Mouse (Mus musculus) CH12.LX (cell line): ENCODE results near the gene Upk3a. TPM values are rescaled to one million over a fixed set of nuclear protein-coding genes. Genes with fewer than 3 reads are reported as not detected.

Experiments used
- DNase-seq: peaks from one replicate; pipeline ENCODE4 v3.0.0-alpha.2; 2013; ENCODE audit errors: extremely low read depth
- H3K27ac ChIP-seq: 2 replicates; pipeline ENCODE4 v1.5.1; 2012; ENCODE audit warnings: low read depth, mild to moderate bottlenecking, control low read depth, moderate library complexity; ENCODE audit not compliant: insufficient read depth
- H3K27me3 ChIP-seq: replicated peaks from 2 replicates; pipeline ENCODE3; 2012; ENCODE audit warnings: inconsistent platforms
- H3K36me3 ChIP-seq, 2 experiments: replicated peaks in 1 of 2; 2 replicates each; pipeline versions ENCODE3 to v1.6.1; 2012; ENCODE audit warnings: inconsistent platforms in 1 of 2, low read length in 1 of 2, mild to moderate bottlenecking in 1 of 2, mixed read lengths in 1 of 2, moderate library complexity in 1 of 2; ENCODE audit not compliant: control insufficient read depth in 1 of 2, insufficient read depth in 1 of 2
- H3K4me1 ChIP-seq, 2 experiments: 2 replicates each; pipeline ENCODE4 v1.6.1; 2012; ENCODE audit warnings: inconsistent platforms in 1 of 2, moderate library complexity in 1 of 2; ENCODE audit not compliant: insufficient read depth in 2 of 2, control insufficient read depth in 1 of 2
- H3K4me2 ChIP-seq: 2 replicates; pipeline ENCODE4 v1.6.1; 2012; ENCODE audit warnings: low read depth, mild to moderate bottlenecking, control low read depth; ENCODE audit not compliant: poor library complexity, insufficient read depth, severe bottlenecking
- H3K4me3 ChIP-seq, 3 experiments: fragments of 150-350 bp in 1 of 3; sonication (generic) in 1 of 3; replicated peaks in 1 of 3; 2 replicates each; pipeline versions ENCODE3 to v1.5.1; 2011 to 2012; ENCODE audit warnings: low read depth in 2 of 3, low read length in 2 of 3, mild to moderate bottlenecking in 2 of 3, moderate library complexity in 2 of 3, control low read depth in 1 of 3, improper control_type of control experiment in 1 of 3, inconsistent platforms in 1 of 3, mixed read lengths in 1 of 3; ENCODE audit not compliant: poor library complexity in 1 of 3
- H3K79me2 ChIP-seq: replicated peaks from 2 replicates; pipeline ENCODE4 v1.6.1; 2012; ENCODE audit warnings: mild to moderate bottlenecking, moderate library complexity; ENCODE audit not compliant: control insufficient read depth, poor library complexity, insufficient read depth, severe bottlenecking; ENCODE audit errors: extremely low read depth
- H3K9ac ChIP-seq: 2 replicates; pipeline ENCODE4 v1.6.1; 2012; ENCODE audit warnings: low read depth, mild to moderate bottlenecking, control low read depth, moderate library complexity; ENCODE audit not compliant: insufficient read depth
- H3K9me3 ChIP-seq: replicated peaks from 2 replicates; pipeline ENCODE3; 2012; ENCODE audit warnings: low read length, inconsistent platforms, mixed read lengths
- BHLHE40 ChIP-seq: IDR thresholded peaks from 2 replicates; pipeline ENCODE4 v1.6.1; 2011; ENCODE audit warnings: mild to moderate bottlenecking, low read depth, low read length, improper control_type of control experiment
- CHD1 ChIP-seq: IDR thresholded peaks from 2 replicates; pipeline ENCODE4 v1.6.1; 2012; ENCODE audit warnings: low read depth, low read length, improper control_type of control experiment, inconsistent platforms
- ELF1 ChIP-seq: IDR thresholded peaks from 2 replicates; pipeline ENCODE4 v1.6.1; 2014; ENCODE audit warnings: low read depth, mild to moderate bottlenecking, inconsistent platforms, low read length, improper control_type of control experiment
- HCFC1 ChIP-seq: IDR thresholded peaks from 2 replicates; pipeline ENCODE4 v1.6.1; 2012; ENCODE audit warnings: low read depth, mild to moderate bottlenecking, inconsistent platforms, low read length, improper control_type of control experiment
- IRF4 ChIP-seq: IDR thresholded peaks from 2 replicates; pipeline ENCODE4 v1.6.1; 2014; ENCODE audit warnings: low read depth, mild to moderate bottlenecking, inconsistent platforms, low read length, improper control_type of control experiment
- NELFE ChIP-seq: IDR thresholded peaks from 2 replicates; pipeline ENCODE4 v1.6.1; 2011; ENCODE audit warnings: low read depth, low read length, improper control_type of control experiment
- NRF1 ChIP-seq: IDR thresholded peaks from 2 replicates; pipeline ENCODE4 v1.6.1; 2014; ENCODE audit warnings: low read depth, mild to moderate bottlenecking, inconsistent platforms, low read length, improper control_type of control experiment, moderate library complexity
- POLR2A ChIP-seq: IDR thresholded peaks from 2 replicates; pipeline ENCODE4 v1.6.1; 2011; ENCODE audit warnings: low read depth, mild to moderate bottlenecking, improper control_type of control experiment, low read length
- TCF12 ChIP-seq: IDR thresholded peaks from 2 replicates; pipeline ENCODE4 v1.6.1; 2014; ENCODE audit warnings: low read depth, mild to moderate bottlenecking, inconsistent platforms, low read length, improper control_type of control experiment
- UBTF ChIP-seq: IDR thresholded peaks from 2 replicates; pipeline ENCODE4 v1.6.1; 2012; ENCODE audit warnings: low read depth, mild to moderate bottlenecking, inconsistent platforms, low read length, improper control_type of control experiment, moderate library complexity
- ZC3H11A ChIP-seq: IDR thresholded peaks from 2 replicates; pipeline ENCODE4 v1.6.1; 2012; ENCODE audit warnings: low read depth, mild to moderate bottlenecking, inconsistent platforms, low read length, improper control_type of control experiment
- ZMIZ1 ChIP-seq: IDR thresholded peaks from 2 replicates; pipeline ENCODE4 v1.6.1; 2012; ENCODE audit warnings: low read depth, mild to moderate bottlenecking, inconsistent platforms, low read length, improper control_type of control experiment
- dilution Hi-C: fragments of 300-500 bp; cut with MboI; formaldehyde crosslinking; loops from 2 replicates; pipeline ENCODE4 v1.14.3; 2020; ENCODE audit warnings: low sequenced_read_pairs; ENCODE audit not compliant: extremely low pct_unique_long_range_greater_than_20kb, extremely low pct_ligation_motif_present
- in situ Hi-C: fragments of 300-500 bp; cut with MboI; formaldehyde crosslinking; loops from 3 replicates; pipeline ENCODE4 v1.14.3; 2019; ENCODE audit warnings: low sequenced_read_pairs, low pct_ligation_motif_present, low pct_unique_long_range_greater_than_20kb, mixed read lengths
- polyA plus RNA-seq: library from polyadenylated mRNA; unstranded; fragments of >175 nt; gene quantifications from 2 replicates; pipeline ENCODE4 v1.2.1, GENCODE M21; 2012; ENCODE audit warnings: low read depth; ENCODE audit not compliant: insufficient read length
- total RNA-seq, 2 experiments: library from RNA; depleted of rRNA; stranded (reverse); fragments of 300-350 nt in 1 of 2; fragments of >200 nt in 1 of 2; gene quantifications; 2 replicates each; pipeline ENCODE4 v1.2.3; 2012 to 2014

Upk3a gene
- total and polyA plus RNA-seq, 3 experiments: not detected

GRCm38 (mm10) chr15:84987020-84987815, 29.7 kb upstream of the Upk3a start:
- in situ Hi-C loops (loop anchor here (5.0 kb wide), 1 partner anchor 40 kb away; no protein-coding TSS in a partner anchor), dilution Hi-C loops (no loop called here)
- no peaks in the 10 kb centered on the region for H3K9me3 ChIP-seq
- H3K36me3 ChIP-seq: peaks cover 0 to 7% of the 10 kb centered on the region in 2 experiments
- peak overlapping the region; percentile 61 to 96 (median 72) for H3K4me3 ChIP-seq
- H3K27me3 ChIP-seq: peaks cover 2% of the 10 kb centered on the region
- TF ChIP-seq TCF12 (0 out of 2 replicates have a peak, but pooled peaks have one; percentile 4), UBTF (peak; percentile 80), ZMIZ1 (no peak)
- H3K4me1 ChIP-seq: peaks cover 19 to 46% of the 10 kb centered on the region in 2 experiments
- H3K4me2 ChIP-seq: peak overlapping the region; percentile 84
- H3K79me2 ChIP-seq: no peaks in the 10 kb centered on the region
- no peak overlapping the region for H3K27ac ChIP-seq
- H3K9ac ChIP-seq: peak overlapping the region; percentile 55
- DNase-seq: no peak

DNA sequence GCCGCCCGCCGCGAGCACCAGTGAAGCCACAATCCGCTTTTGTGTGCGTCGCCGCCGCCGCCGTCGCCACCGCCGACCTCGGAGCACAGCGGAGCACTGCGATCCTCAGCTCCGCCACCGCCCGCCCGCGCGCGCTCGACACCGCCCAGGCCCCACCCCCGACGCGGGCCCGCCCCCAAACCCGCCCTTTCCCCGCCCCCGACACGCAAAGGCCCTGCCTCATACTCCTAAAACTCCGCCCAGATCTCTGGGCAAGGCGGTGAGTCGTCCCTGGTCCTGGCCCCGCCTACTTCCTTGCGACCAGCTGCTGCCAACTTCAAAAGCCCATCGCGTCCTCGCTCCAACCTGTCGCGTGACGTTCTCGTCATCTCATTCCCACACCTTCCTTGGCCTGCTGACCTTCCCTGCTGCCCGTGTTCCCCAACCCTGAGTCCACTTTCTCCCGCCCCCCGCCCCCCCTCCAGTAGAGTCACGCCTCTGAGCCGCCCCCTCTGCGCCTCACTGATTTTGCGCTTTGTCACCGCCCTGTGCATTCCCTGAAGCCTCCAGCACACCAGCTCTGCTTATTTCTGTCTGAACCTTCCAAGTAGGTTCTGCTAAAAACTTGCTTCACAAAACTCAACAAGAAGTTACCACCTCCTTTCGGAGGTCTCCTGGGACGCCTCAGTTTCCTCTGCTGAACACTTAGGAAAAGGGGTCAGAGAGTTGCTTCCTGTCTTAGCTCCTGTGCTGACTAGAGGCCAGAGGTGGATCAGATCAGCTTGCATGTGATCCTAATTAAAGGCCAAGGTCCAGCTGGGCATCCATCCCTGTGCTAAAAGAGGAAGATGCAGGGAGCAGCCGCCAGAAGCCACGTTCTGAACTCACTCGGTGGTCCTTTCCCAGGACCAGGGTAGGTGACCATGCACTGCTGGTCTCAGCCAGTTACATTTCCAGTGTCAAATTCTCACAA, 28.8 kb upstream of the Upk3a start, which contains the start of gene 5031439G07Rik:
Gene 5031439G07Rik (minus strand): TSS at position 678 of the 952 bp plus-strand sequence.
- Histone ChIP-seq H3K4me2 (peak within 1 kb of the TSS; percentile 84), H3K27me3 (peaks cover 2% of the 10 kb centered on the region), H3K4me1 (peaks cover 13 to 38% of the 10 kb centered on the region in 2 experiments), H3K79me2 (no peaks in the 10 kb centered on the region), H3K9me3 (no peaks in the 10 kb centered on the region), H3K9ac (peak within 1 kb of the TSS; percentile 55), H3K36me3 (peaks cover 0 to 7% of the 10 kb centered on the region in 2 experiments), H3K4me3 (peak within 1 kb of the TSS; percentile 61 to 96 (median 72)), H3K27ac (no peak within 1 kb of the TSS)
- in situ Hi-C loops: loop anchor here (5.0 kb wide), 1 partner anchor 41 kb away; no protein-coding TSS in a partner anchor
- TF ChIP-seq CHD1 (no peak), NRF1 (no peak), ELF1 (peak; percentile 13; the same call in 1 of the 2 replicates), TCF12 (0 out of 2 replicates have a peak, but pooled peaks have one; percentile 24), IRF4 (no peak), HCFC1 (no peak), POLR2A (peak; percentile 64), NELFE (peak; percentile 26; the same call in 1 of the 2 replicates), UBTF (peak; percentile 17; the same call in 1 of the 2 replicates), ZC3H11A (no peak), BHLHE40 (peak; percentile 81)
- peak; percentile 95 for DNase-seq
- dilution Hi-C loops: no loop called here
